Mouse (Mus musculus) mature B cell (primary cell): ENCODE data around the gene Gm20517.
"Not testable (repeated sequence)": the region's sequence is repeated elsewhere in the genome, so short reads cannot be mapped to it uniquely, and the experiment has no call there.

Experiments
- in situ Hi-C: fragments of 300-500 bp; cut with MboI; formaldehyde crosslinking; loops from 2 replicates; pipeline ENCODE4 v1.14.3; 2019

Gene Gm20517

DNA sequence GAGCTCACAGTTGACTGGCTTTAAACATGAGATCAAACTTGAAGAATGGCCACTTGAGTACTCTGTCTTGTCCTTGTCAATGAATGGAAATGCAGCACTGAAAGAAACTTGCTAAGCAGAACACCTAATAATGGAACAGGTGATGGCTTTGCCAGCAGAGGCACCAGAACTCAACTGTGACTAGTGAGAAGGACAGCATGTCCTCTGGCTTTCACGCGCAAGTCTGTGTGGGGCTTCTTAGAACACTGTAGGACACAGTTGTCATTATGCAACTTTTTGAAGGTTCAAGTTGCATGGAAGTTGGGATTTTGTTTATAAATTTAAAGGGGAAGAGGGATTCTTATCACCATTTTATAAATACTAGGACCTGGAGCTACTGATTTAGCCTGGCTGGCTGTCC, 13.7 kb downstream of the Gm20517 start:
- in situ Hi-C loops = no loop called here

DNA sequence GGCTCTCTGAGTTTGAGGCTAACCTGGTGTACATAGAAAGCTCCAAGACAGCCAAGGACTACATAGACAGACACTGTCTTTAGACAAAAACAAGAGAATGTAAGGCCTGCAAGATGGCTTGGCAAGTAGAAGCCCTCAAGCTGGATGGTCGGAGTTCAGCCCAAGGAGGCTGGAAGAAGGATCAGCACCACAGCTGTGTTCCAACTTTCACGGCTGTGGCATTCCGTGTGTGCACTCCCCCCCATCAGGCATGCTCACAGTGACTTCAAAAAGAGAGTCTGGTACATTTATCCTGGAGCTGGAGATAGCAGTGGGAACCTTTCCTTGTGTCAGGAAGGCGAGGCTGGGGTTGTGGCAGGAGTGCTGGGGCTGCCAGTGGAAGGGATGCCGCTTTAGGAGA, 14.6 kb downstream of the Gm20517 start:
- in situ Hi-C loops = no loop called here

DNA sequence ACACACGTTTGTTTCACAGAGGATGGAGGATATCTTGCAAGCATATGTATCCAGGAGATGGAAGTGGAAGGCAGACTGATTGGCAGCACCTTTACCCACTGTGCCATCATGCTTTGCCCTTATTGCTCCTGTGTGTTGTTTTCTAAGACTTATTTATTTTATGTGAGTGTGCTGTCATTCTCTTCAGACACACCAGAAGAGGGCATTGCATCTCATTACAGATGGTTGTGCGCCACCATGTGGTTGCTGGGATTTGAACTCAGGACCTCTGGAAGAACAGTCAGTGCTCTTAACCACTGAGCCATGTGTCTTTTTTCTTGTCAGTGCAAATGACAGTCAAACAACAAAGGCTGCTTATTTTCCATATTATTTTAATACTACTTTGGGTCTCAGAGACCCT, 16.4 kb downstream of the Gm20517 start:
- in situ Hi-C loops = no loop called here

DNA sequence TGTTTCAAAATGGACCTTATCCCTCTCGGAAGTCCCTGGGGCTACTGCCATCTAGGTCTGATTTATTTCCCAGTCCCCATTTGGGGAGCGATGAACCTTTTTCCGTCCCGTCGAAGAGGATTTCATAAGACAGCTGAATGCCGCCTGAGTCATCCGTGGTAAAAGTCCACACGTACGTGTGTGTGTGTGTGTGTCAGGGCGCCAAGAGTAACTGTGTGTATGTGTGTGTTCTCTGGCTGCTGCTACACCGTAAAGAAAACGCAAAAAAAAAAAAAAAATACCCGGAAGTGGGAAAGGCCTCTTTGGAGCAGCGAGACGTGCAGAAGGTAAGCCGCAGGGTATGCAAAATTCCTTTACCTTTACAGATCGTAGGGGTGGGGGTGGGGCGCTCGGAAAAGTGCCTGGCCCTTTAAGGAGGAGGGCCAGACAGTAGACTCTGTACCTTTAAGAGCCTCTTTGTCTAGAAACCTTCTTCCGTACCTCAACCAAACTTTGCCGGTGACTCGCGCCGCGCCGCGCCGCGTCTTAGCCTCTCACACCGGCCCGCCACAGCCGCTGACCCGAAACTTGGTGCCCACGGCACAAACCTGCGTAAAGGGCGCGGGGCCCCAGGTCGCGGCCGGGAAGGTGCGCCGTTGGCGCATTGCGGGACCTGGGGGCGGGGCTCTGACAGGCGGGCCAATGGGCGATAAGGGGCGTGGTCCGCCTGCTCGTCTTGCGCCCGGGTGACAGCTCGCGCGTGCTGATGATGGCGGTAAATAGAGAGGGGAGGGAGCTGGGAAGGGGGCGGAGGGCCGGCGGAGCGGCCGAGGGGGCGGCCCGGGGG, 17.7 kb downstream of the Gm20517 start:
- in situ Hi-C loops = no loop called here

DNA sequence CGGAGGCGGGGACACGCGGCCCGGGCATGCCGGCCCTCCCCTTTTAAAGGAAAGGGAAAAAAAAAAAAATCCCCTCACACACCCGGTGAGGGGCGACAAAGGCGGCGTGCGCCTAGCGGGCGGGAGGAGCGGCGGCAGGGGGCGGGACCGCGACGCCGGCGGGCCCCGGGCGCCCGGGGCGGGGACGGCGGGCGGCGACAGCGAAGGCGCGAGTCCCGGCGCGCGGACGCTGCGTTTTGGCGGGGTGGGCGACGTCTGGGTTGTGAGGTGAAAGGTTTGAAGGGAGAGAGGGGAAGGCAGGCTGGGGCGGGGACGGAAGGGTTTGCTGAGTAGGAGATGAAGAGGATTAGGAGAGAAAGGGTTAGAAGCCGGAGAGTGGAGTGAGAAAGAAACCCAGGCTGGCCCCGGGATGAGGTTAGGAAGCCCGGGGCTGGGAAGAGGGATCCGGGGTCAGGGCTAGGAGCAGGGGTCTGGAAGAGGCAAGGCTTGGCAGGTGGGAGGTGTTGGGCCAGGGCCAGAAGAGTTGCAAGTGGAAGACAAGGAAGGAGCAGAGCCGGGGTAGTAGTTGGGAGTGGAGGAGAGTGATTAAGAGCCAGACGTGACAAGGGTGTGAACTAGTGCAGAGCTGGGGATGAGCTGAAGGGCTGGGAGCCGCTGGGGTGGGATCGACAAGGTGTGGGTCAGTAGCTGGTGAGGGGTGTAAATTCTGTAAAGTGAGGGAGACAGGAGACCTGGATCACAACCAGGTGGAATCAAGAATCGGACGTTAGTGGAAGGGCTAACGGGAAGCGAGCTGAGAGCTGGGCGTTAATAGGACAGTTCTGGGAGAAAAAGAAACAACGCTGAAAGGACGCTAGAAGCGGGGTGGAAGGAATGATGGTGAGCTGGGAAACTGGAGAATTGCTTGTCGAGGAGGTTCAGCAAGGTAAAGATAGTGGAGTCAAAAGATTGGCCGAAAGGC, 18.6 kb downstream of the Gm20517 start:
- in situ Hi-C loops = no loop called here

DNA sequence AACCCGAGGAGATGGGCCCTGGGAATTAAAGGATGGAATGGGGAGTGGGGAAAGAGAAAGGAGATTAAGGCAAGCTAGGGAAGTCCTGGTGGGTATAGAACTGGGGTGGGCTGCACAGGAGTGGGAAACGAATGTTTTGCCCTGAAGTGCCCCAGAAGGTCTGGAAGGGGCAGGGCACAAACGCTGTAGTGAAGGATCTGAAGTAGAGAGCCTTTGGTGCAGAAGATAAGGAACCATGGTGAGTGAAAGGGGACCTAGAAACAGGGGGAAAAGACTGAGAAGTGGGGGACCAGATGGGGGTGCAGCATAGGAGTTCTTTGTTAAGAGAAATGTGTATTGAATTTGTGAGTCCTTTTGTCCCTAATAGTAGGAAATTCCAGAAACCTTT, 19.3 kb downstream of the Gm20517 start, which contains the start of gene Usp49:
Gene Usp49, plus strand, starts transcription at position 13 of the 388 bp plus-strand sequence.
- in situ Hi-C loops = no loop called here

DNA sequence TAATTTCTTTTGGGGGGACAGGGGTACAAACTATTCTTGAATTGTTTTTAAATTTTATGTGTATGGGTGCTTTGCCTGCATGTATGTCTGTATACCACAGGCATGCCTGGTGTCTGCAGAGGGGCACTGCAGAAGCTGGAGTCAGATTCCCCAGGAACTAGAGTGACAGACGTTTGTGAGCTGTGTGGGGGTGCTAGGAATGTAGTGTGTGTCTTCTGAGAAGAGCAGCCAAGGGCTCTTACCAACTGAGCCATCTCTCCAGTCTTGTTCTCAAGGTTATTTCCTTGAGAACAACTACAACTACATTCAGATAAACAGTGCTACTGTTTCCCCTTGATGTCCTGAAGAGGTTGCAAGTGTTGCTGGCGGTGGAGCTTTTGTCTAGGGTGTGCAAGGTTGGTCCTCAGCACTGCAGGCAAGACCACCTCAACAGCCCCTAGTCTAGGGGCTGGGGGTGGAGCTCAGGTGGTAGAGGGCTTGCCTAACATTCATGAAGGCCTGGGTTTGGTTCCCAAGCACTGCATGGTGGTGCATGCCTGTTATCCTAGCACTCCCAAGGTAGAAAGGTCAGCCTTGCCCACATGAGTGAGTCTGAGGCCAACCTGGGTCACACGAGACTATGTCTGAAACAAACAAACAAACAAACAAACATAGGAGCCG, 20.9 kb downstream of the Gm20517 start:
- in situ Hi-C loops = no loop called here

DNA sequence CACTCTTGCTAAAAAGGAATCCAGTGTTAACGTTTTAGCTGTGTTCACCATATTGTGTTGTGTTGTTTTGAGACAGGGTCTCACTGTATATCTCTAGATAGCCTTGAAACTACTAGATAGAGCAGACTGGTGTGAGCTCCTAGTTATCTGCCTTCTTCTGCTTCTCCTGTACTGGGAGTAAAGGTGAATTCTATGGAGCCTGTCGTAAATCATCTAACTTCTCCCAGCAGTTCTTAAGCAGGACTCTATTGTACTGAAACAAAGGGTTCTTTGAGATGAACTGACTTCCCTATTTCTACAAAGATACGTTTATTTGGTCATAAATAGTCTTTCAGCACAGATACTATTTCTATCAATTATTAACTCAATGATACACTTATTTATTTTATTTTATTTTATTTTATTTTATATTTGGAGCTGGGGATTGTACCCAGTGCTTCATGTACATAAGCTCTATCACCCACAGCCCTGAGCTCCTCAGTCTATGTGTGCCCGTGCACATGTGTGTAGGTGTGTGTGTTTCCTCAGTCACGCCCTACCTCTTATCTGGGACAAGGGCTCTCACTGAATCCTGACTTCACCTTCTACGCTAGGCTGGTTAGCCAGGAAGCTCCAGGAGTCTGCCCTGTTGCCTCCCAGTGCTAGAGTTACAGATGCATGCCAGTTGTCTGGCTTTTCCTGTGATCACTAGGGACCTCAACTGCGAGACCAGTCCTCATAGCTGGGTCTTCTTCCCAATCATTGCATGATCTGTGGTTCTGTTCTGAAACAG, 22.8 kb downstream of the Gm20517 start:
- in situ Hi-C loops = no loop called here

DNA sequence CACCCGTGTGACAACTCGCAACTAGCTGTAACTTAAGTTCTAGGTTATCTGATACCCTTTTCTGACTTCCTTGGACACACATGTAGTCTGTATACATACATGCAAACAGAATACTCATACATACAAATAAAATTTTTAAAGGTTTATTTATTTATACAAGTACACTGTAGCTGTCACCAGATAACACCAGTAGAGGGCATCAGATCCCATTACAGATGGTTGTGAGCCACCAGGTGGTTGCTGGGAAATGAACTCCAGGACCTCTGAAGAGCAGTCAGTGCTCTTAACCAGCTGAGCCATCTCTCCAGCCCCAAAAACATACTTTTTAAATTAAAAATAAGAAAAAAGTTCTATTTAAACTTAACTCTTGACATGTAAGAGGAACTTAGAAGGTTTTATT, 31.6 kb downstream of the Gm20517 start:
- in situ Hi-C loops = no loop called here

DNA sequence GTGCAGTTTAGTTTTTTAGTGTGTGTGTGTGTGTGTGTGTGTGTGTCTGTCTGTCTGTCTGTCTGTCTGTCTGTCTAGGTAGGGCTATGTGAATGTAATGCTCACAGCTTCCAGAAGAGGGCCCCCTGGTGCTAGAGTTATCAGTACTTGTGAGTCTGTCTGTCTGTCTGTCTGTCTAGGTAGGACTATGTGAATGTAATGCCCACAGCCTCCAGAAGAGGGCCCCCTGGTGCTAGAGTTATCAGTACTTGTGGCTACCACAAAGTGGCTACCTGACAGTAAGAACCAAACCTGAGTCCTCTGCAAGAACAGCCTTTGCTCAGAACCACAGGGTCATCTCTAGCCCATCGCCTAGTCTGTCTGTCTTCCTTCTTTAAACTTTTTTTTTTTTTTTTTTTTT, 35.3 kb downstream of the Gm20517 start:
- in situ Hi-C loops = no loop called here

DNA sequence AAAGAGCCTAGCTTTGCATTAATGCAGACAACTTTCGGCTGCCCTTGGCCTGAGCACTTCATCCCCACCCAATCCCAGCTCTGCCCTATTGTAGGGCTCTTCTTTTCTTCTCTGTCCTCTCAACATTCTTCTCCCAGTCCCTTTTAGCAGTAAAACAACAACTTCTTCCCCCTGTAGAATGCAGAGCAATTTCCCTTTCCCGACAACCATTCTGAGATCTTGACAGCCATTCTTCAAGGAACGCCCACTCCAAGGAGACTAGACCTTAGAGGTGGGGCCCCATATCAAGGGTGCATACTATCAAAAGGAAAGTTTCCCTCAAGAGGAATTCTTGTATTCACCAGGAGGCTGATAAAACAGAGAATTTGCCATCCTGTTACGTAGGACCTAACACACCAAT, 37.6 kb downstream of the Gm20517 start:
- in situ Hi-C loops = no loop called here

DNA sequence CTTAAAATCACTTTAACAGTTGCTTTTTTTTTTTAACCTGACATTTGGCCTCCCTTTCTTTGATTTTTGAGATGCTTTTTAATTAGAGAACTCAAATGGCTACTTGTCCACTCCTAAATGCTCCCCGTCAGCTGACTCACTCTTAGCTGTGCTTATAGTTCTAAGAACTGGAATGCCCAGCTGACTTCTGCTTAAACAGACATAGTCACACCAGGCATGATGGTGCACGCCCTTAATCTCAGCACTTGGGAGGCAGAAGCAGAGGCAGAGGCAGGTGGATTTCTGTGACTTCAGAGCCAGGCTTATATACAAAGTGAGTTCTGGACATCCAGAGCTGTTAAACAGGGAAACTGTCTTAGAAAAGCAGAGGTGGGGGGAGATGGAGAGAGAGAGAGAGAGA, 40.6 kb downstream of the Gm20517 start:
- in situ Hi-C loops = no loop called here

DNA sequence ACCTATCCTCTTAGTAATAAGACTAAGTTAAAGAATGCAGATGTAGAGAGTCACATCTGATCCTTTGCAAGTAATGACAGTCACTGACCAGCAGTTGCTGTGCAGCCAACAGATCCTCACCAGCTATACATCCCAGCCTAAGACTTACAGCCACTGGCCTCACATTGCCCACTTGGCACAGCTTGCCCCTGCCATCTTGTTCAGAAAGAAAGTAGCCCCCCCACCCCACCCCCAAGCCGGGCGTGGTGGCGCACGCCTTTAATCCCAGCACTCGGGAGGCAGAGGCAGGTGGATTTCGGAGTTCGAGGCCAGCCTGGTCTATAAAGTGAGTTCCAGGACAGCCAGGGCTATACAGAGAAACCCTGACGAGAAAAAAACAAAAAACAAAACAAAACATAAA, 43.0 kb downstream of the Gm20517 start:
- in situ Hi-C loops = not testable (repeated sequence)

DNA sequence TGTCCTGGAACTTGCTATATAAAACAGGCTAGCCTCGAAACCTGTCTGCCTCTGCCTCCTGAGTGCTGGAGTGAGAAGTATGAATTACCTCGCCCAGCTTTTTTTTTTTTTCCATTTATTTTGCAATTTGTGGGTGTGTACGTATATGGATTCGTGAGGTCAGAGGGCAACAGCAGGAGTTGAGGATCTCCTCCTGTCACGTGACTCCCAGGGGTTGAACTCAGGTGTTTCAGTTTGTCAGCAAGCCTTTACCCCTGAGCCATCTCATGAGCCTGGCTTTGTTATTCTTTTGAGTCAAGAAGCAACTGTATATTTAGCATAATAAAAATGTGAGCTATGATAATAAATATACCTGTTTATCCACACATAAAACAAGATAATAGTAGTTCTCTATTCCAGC, 44.3 kb downstream of the Gm20517 start:
- in situ Hi-C loops = no loop called here

DNA sequence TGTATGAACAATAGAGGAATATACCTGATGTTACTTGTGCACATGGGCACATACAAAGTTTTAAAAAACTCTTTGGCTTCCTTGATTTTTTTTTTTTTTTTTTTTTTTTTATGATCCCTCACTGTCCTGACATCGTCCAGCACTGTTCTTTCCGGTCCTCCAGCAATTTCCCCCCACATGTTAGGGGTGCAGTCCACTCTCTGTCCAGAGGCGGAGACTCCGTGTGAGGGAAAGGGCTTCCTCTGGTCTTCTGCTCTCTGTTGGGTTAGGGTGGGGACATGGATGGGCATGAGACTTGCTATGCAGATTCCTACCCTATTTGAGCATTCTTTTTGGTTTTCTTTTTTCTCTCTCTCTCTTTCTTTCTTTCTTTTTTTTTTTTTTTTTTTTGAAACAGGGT, 46.5 kb downstream of the Gm20517 start:
- in situ Hi-C loops = no loop called here

DNA sequence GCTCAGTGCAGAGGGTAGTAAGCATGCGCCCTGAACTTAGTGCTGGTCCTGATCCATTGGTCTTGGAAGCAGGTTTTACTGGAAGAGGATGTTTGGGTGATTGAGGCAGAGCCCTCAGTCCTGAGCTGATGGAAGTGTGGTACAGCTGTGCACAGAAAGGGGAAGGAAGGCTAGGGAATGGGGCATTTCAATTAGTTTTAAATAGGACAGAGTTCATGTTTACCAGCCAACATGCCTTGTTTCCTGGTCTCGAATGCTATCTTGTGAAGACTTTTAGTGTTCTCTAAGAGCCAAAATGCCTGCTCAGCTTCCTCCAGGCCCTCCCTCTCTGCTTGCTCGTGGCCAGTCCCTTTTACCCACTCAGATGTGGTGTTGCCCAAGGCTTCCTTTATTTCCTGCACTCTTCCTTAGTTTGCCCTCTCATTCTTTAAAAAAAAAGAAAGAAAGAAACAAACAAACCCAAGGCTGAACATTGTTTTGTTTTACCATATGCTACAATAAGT, 47.4 kb downstream of the Gm20517 start:
- in situ Hi-C loops = no loop called here

DNA sequence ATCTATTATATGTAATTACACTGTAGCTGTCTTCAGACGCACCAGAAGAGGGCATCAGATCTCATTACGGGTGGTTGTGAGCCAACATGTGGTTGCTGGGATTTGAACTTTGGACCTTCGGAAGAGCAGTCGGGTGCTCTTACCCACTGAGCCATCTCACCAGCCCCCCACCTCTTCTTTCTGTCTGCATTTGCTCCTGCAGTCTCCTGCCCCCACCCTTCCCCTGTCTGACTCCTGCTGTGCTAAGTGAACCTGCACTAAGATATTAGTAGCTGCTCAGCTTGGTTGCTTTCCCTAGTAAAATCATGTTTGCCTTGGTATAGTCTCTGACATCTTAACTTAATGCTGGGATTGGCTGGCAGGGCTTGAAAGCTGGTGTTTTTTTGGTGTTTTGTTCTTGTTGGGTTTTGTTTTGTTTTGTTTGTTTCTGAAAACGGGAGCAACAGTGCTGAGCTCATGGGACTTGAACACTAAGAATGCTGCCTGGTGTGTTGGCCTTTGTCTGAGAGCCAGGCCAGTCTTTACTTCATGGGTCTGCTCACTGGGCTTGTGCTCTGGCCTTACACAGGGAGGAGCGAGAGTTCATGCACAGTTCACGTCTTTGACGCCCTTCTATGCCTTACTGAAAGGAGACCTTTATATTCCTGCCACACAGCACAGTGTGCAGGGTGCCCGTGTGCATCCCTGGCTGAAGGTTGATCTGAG, 51.8 kb downstream of the Gm20517 start:
- in situ Hi-C loops = no loop called here

DNA sequence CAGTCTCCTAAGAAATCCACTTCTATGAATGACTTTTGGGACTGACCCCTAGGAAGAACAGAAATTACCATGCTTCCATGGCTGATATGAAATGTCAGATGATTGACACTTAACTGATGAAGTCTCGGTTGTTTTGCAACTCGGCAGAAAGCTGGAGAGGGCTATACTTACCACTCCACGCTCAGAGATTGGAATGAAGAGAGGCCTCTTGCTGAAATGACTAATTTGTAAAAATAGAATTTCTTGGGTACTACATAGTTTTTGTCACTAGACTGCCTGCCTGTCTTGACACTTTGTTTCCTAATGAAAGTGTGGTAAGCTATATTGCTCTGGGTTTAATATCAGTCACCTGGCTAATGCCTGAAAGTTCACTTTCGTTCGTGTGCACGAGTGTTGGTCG, 53.1 kb downstream of the Gm20517 start:
- in situ Hi-C loops = no loop called here

DNA sequence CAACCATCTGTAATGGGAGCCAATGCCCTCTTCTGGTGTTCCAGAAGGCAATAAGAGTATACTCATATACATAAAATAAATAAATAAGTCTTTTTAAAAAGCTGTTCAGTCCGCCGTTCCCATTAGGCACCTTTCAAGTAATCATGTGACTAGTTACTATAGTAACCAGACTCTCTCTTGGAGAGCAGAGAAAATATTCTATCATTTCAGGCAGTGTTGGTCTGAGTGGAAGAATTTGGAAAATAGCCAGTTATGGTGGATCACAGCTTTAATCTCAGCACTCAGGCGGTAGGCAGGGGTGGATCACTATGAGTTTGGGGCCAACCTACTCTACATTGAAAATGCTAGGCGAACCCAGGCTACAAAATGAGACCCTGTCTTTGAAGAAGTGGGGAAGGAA, 57.8 kb downstream of the Gm20517 start:
- in situ Hi-C loops = no loop called here

DNA sequence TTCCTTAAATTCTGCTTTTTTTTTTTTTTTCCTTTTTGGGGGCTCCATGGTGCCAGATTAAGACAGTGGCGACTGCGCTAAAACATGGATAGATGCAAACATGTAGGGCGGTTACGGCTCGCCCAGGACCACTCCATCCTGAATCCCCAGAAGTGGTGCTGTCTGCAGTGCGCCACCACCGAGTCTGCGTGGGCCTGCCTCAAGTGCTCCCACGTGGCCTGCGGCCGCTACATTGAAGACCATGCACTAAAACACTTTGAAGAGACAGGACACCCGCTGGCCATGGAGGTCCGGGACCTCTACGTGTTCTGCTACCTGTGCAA, 60.6 kb downstream of the Gm20517 start:
- in situ Hi-C loops = no loop called here
